In the genomic region with DNA sequence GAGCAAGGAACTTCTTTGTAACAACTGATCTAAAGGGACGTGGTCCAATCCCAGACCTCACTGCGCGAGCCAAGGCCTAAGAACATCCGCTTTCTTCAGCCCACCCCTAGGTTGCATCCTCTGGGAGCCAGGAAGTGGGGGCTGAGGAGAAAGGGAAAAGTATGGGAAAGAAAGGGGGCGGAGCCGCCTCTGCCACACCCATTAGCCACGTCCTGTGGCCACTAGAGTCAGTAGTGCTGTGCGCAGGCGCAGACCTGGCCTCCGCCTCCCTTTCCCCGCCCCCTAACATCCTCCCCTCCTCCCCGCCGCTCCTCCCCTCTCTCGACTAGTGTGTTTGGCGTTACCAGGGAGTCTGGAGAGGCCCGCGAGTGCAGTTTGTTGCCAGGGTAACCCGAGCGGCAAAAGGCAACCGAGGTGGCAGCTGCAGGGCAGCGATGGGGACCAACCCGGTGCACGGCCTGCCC, we compare ENCODE assay signal across 8 mouse cellular contexts. TPM values are rescaled to one million over a fixed set of nuclear protein-coding genes. Genes with fewer than 3 reads are reported as not detected.
DNase-seq lines count a peak whose midpoint lies in the region; ATAC-seq and TF ChIP-seq lines count a peak whose summit lies in the region.

A gene (plus strand): TSS at position 327 of the 464 bp plus-strand sequence.

- H3K36me3 ChIP-seq in ES-Bruce4 (ENCODE audit: control insufficient read depth, insufficient read depth, low read length, poor library complexity, severe bottlenecking), result no peaks in the 10 kb centered on the region
- H3K36me3 ChIP-seq in forebrain, embryonic 13.5 days (ENCODE audit: poor library complexity, severe bottlenecking), result no peaks in the 10 kb centered on the region
- H3K36me3 ChIP-seq in heart, postnatal 0 days (replicated peaks; ENCODE audit: control insufficient read depth, insufficient read depth, low read length), result no peaks in the 10 kb centered on the region
- no peaks in the 10 kb centered on the region for H3K36me3 ChIP-seq in liver, embryonic 14.5 days (replicated peaks; ENCODE audit: control insufficient read depth, insufficient read depth, low read depth)
- H3K36me3 ChIP-seq in neural tube, embryonic 11.5 days (ENCODE audit: control insufficient read depth, insufficient read depth, low read length), result no peaks in the 10 kb centered on the region
- no peaks in the 10 kb centered on the region for H3K36me3 ChIP-seq in stomach, embryonic 16.5 days (ENCODE audit: control insufficient read depth, insufficient read depth, low read length)

- H3K9me3 ChIP-seq in ES-Bruce4 (replicated peaks; ENCODE audit: control insufficient read depth, insufficient read depth, low read length, poor library complexity, severe bottlenecking), result no peaks in the 10 kb centered on the region
- no peaks in the 10 kb centered on the region for H3K9me3 ChIP-seq in forebrain, embryonic 13.5 days (replicated peaks)
- H3K9me3 ChIP-seq in heart, postnatal 0 days (replicated peaks; ENCODE audit: control insufficient read depth, low read length), result no peaks in the 10 kb centered on the region
- no peaks in the 10 kb centered on the region for H3K9me3 ChIP-seq in liver, embryonic 14.5 days (ENCODE audit: control insufficient read depth, low read length)
- H3K9me3 ChIP-seq in neural tube, embryonic 11.5 days (ENCODE audit: control insufficient read depth, low read length), result no peaks in the 10 kb centered on the region
- H3K9me3 ChIP-seq in stomach, embryonic 16.5 days (replicated peaks; ENCODE audit: control insufficient read depth, low read length), result no peaks in the 10 kb centered on the region

- peak within 1 kb of the TSS; percentile 29 for H3K9ac ChIP-seq in ES-Bruce4 (ENCODE audit: low read depth, poor library complexity, severe bottlenecking)
- H3K9ac ChIP-seq in forebrain, embryonic 13.5 days, result peak within 1 kb of the TSS; percentile 75
- H3K9ac ChIP-seq in heart, postnatal 0 days (replicated peaks; ENCODE audit: low read depth, low read length), result peak within 1 kb of the TSS; percentile 50
- H3K9ac ChIP-seq in liver, embryonic 14.5 days (replicated peaks), result peak within 1 kb of the TSS; percentile 35; the same call in 1 of the 2 replicates
- peak within 1 kb of the TSS; percentile 70 for H3K9ac ChIP-seq in neural tube, embryonic 11.5 days (ENCODE audit: low read length)
- H3K9ac ChIP-seq in stomach, embryonic 16.5 days (ENCODE audit: low read length), result peak within 1 kb of the TSS; percentile 65

- no peak within 1 kb of the TSS for H3K27ac ChIP-seq in ES-Bruce4 (ENCODE audit: insufficient read depth, low read length)
- H3K27ac ChIP-seq in forebrain, embryonic 13.5 days, result peak within 1 kb of the TSS; percentile 75
- H3K27ac ChIP-seq in heart, postnatal 0 days (ENCODE audit: low read depth), result peak within 1 kb of the TSS; percentile 62
- H3K27ac ChIP-seq in liver, embryonic 14.5 days, result no peak within 1 kb of the TSS
- peak within 1 kb of the TSS; percentile 89 for H3K27ac ChIP-seq in neural tube, embryonic 11.5 days (ENCODE audit: low read depth, low read length)
- H3K27ac ChIP-seq in stomach, embryonic 16.5 days (ENCODE audit: low read length), result peak within 1 kb of the TSS; percentile 81

- TF ChIP-seq CTCF in ES-Bruce4 (IDR thresholded peaks at IDR 0.05; ENCODE audit: low read depth, low read length), result no peak
- no peak for TF ChIP-seq CTCF in heart, postnatal 0 days (IDR thresholded peaks at IDR 0.05; ENCODE audit: low read depth)
- no peak for TF ChIP-seq CTCF in liver, embryonic 14.5 days (IDR thresholded peaks at IDR 0.05; ENCODE audit: low read depth)

- H3K27me3 ChIP-seq in ES-Bruce4 (ENCODE audit: control insufficient read depth, insufficient read depth, low read length, poor library complexity, severe bottlenecking), result no peaks in the 10 kb centered on the region
- no peaks in the 10 kb centered on the region for H3K27me3 ChIP-seq in forebrain, embryonic 13.5 days
- H3K27me3 ChIP-seq in heart, postnatal 0 days (ENCODE audit: control insufficient read depth, insufficient read depth, low read length), result no peaks in the 10 kb centered on the region
- H3K27me3 ChIP-seq in liver, embryonic 14.5 days (ENCODE audit: control insufficient read depth, insufficient read depth, low read length), result no peaks in the 10 kb centered on the region
- no peaks in the 10 kb centered on the region for H3K27me3 ChIP-seq in neural tube, embryonic 11.5 days (ENCODE audit: control insufficient read depth, insufficient read depth, low read length)
- H3K27me3 ChIP-seq in stomach, embryonic 16.5 days (ENCODE audit: control insufficient read depth, insufficient read depth, low read length), result no peaks in the 10 kb centered on the region

- peak within 1 kb of the TSS; percentile 71 for H3K4me2 ChIP-seq in forebrain, embryonic 13.5 days
- peak within 1 kb of the TSS; percentile 78 for H3K4me2 ChIP-seq in heart, postnatal 0 days (ENCODE audit: low read depth, low read length)
- H3K4me2 ChIP-seq in liver, embryonic 14.5 days (ENCODE audit: low read depth), result peak within 1 kb of the TSS; percentile 69
- H3K4me2 ChIP-seq in neural tube, embryonic 11.5 days (ENCODE audit: low read depth), result peak within 1 kb of the TSS; percentile 70
- peak within 1 kb of the TSS; percentile 59 for H3K4me2 ChIP-seq in stomach, embryonic 16.5 days (ENCODE audit: low read depth, low read length)

- WGBS in forebrain, embryonic 13.5 days, result 2% methylated on average over 13 of the region's 23 CpGs
- WGBS in heart, postnatal 0 days, result under 1% methylated on average over 23 of the region's 23 CpGs
- 2% methylated on average over 18 of the region's 23 CpGs for WGBS in liver, embryonic 14.5 days (ENCODE audit: insufficient replicate concordance)
- 2% methylated on average over 22 of the region's 23 CpGs for WGBS in neural tube, embryonic 11.5 days
- under 1% methylated on average over 23 of the region's 23 CpGs for WGBS in stomach, embryonic 16.5 days

- peak within 1 kb of the TSS; percentile 54 for H3K4me3 ChIP-seq in ES-Bruce4 (ENCODE audit: low read depth, low read length)
- H3K4me3 ChIP-seq in forebrain, embryonic 13.5 days, result peak within 1 kb of the TSS; percentile 53
- H3K4me3 ChIP-seq in heart, postnatal 0 days (ENCODE audit: low read depth, low read length), result peak within 1 kb of the TSS; percentile 65
- peak within 1 kb of the TSS; percentile 55 to 65 for H3K4me3 ChIP-seq in liver, embryonic 14.5 days (ENCODE audit: insufficient read depth in 1 of 2, low read depth in 2 of 2, low read length in 2 of 2)
- H3K4me3 ChIP-seq in neural tube, embryonic 11.5 days (ENCODE audit: low read depth, low read length), result peak within 1 kb of the TSS; percentile 42
- peak within 1 kb of the TSS; percentile 46 for H3K4me3 ChIP-seq in stomach, embryonic 16.5 days (replicated peaks; ENCODE audit: low read length)

- peak; percentile 57 for TF ChIP-seq POLR2A in ES-Bruce4 (IDR thresholded peaks at IDR 0.05; ENCODE audit: insufficient read depth, low read length)

- peak; percentile 91 for ATAC-seq in cerebellum, adult (ENCODE audit: insufficient number of reproducible peaks, low FRiP score, low TSS enrichment)
- peak; percentile 97 for ATAC-seq in forebrain, embryonic 13.5 days
- peak; percentile 97 for ATAC-seq in heart, postnatal 0 days (ENCODE audit: insufficient read depth, low read depth)
- ATAC-seq in liver, embryonic 14.5 days (ENCODE audit: insufficient read depth), result peak; percentile 94
- ATAC-seq in neural tube, embryonic 11.5 days (ENCODE audit: insufficient read depth, low FRiP score, low TSS enrichment), result peak; percentile 98
- peak; percentile 98 for ATAC-seq in stomach, embryonic 16.5 days (ENCODE audit: insufficient read depth, low FRiP score)

- no peak for TF ChIP-seq EP300 in ES-Bruce4 (IDR thresholded peaks at IDR 0.05; ENCODE audit: insufficient read depth, low read depth, low read length)
- TF ChIP-seq EP300 in heart, postnatal 0 days (IDR thresholded peaks at IDR 0.05; ENCODE audit: low read depth), result no peak
- no peak for TF ChIP-seq EP300 in liver, embryonic 14.5 days (IDR thresholded peaks at IDR 0.05; ENCODE audit: low read depth)

- peaks cover 1% of the 10 kb centered on the region for H3K4me1 ChIP-seq in ES-Bruce4 (ENCODE audit: control insufficient read depth, insufficient read depth, low read length)
- H3K4me1 ChIP-seq in forebrain, embryonic 13.5 days, result peaks cover 12% of the 10 kb centered on the region; the same call in 1 of the 2 replicates
- 0 out of 2 replicates have a peak, but pooled peaks cover 4% of the 10 kb centered on the region for H3K4me1 ChIP-seq in heart, postnatal 0 days (ENCODE audit: control insufficient read depth, insufficient read depth)
- H3K4me1 ChIP-seq in liver, embryonic 14.5 days (replicated peaks; ENCODE audit: control insufficient read depth in 2 of 2, insufficient read depth in 2 of 2, low read length in 1 of 2), result peaks cover 0 to 5% of the 10 kb centered on the region in 2 experiments; a peak in 3 of 4 replicates
- H3K4me1 ChIP-seq in neural tube, embryonic 11.5 days (ENCODE audit: control insufficient read depth, insufficient read depth, low read length), result 0 out of 2 replicates have a peak, but pooled peaks cover 3% of the 10 kb centered on the region
- peaks cover 10% of the 10 kb centered on the region; the same call in 1 of the 2 replicates for H3K4me1 ChIP-seq in stomach, embryonic 16.5 days (ENCODE audit: control insufficient read depth, insufficient read depth, low read length)

- DNase-seq in heart, postnatal 0 days (ENCODE audit: low spot score), result peak; percentile 96
- peak; percentile 92 to 94 for DNase-seq in kidney, postnatal 36 days
- peak; percentile 64 to 73 (median 66) for DNase-seq in liver, embryonic 14.5 days (ENCODE audit: low read depth in 3 of 3, low spot score in 3 of 3)
- DNase-seq in neural tube, embryonic 11.5 days (ENCODE audit: low spot score), result peak; percentile 96

RNA-seq across cellular contexts. Expression of the gene that starts here (rescaled TPM):
- polyA plus RNA-seq in ES-Bruce4 (2011; ENCODE audit: insufficient read depth, insufficient read length, low read depth, missing spikeins), result 4.2 and 8.2 TPM in 2 replicates
- polyA plus RNA-seq in forebrain, embryonic 13.5 days (2015; fragmentation: Nextera tagmentation; extraction: Ambion mirVana), result 1.5 and 2.0 TPM in 2 replicates
- 0.27 TPM in 1 of 2 replicates, not detected in the other for total RNA-seq in heart, postnatal 0 days (2014; rRNA removed; ENCODE audit: low replicate concordance)
- polyA plus RNA-seq in heart, postnatal 0 days (2015; fragmentation: Nextera tagmentation; extraction: Ambion mirVana), result 0.64 and 1.4 TPM in 2 replicates
- 0.21 and 1.1 TPM in 2 replicates for polyA plus RNA-seq in liver, embryonic 14.5 days (2012; rRNA removed)
- polyA plus RNA-seq in liver, embryonic 14.5 days (2014; fragmentation: Nextera tagmentation; extraction: Ambion mirVana), result 0.32 and 0.53 TPM in 2 replicates
- 1.3 and 2.0 TPM in 2 replicates for polyA plus RNA-seq in neural tube, embryonic 11.5 days (2014; fragmentation: Nextera tagmentation; extraction: Ambion mirVana)
- polyA plus RNA-seq in stomach, embryonic 16.5 days (2015; fragmentation: Nextera tagmentation; extraction: Ambion mirVana), result 2.5 and 3.4 TPM in 2 replicates

Comparison
In these comparisons a context has a peak if more than half of its experiments do, and no peak if none do; other contexts are left out.
1. H3K27ac ChIP-seq: peak in forebrain, embryonic 13.5 days (single experiment), heart, postnatal 0 days (single experiment), neural tube, embryonic 11.5 days (single experiment) and stomach, embryonic 16.5 days (single experiment); none in ES-Bruce4 (single experiment) and liver, embryonic 14.5 days (single experiment).
2. Peak in every context shown above with its lines, with median percentiles within 50 percentile points of each other: H3K4me3 ChIP-seq, H3K9ac ChIP-seq, ATAC-seq, H3K4me2 ChIP-seq and DNase-seq.